Mouse (Mus musculus) layer of hippocampus, adult 8-10 months (tissue): ENCODE measurements at regions not wholly inside any gene's neighbourhood (a gene's known extent, or its start where the extent isn't known, plus 50 kb on each side); places are given as distances from the start of the nearest gene placed in this dataset.
A peak's percentile ranks its signal among the peaks of the same experiment; 100 is the strongest.

ENCODE experiments used
- DNase-seq, 2 experiments: peaks; one replicate each; pipeline ENCODE4 v3.0.0; 2022; ENCODE audit warnings: low spot score in 2 of 2

- DNase-seq: no peak
These were observed 80.9 kb downstream of the Tmem212 start for GRCm38 (mm10) chr3:27815201-27815695.

GRCm38 (mm10) chr3:27804271-27804670 lies 91.9 kb downstream of the Tmem212 start:
- DNase-seq: no peak

GRCm38 (mm10) chr3:27791633-27791951 lies 80.5 kb upstream of the Fndc3b start:
- no peak for DNase-seq

GRCm38 (mm10) chr3:27790932-27791632 lies 80.0 kb upstream of the Fndc3b start:
- DNase-seq: no peak

GRCm38 (mm10) chr3:27783926-27784325 lies 72.8 kb upstream of the Fndc3b start:
- no peak for DNase-seq

- no peak for DNase-seq
These were observed 72.4 kb upstream of the Fndc3b start for GRCm38 (mm10) chr3:27783476-27783875.

- DNase-seq: peak in 1 of 2 experiments; percentile 9
These were observed 71.1 kb upstream of the Fndc3b start for GRCm38 (mm10) chr3:27782056-27782765.

- DNase-seq: no peak
These were observed 68.8 kb upstream of the Fndc3b start for GRCm38 (mm10) chr3:27779892-27780291.

GRCm38 (mm10) chr3:27777751-27778150 lies 66.6 kb upstream of the Fndc3b start:
- no peak for DNase-seq

- DNase-seq: no peak
These were observed 62.1 kb upstream of the Fndc3b start for GRCm38 (mm10) chr3:27773176-27773575.

GRCm38 (mm10) chr3:27769438-27769837 lies 58.3 kb upstream of the Fndc3b start:
- DNase-seq: no peak

- no peak for DNase-seq
These were observed 56.1 kb upstream of the Fndc3b start for GRCm38 (mm10) chr3:27767188-27767587.

GRCm38 (mm10) chr3:27766421-27766820 lies 55.3 kb upstream of the Fndc3b start:
- DNase-seq: no peak

- DNase-seq: no peak
These were observed 54.8 kb upstream of the Fndc3b start for GRCm38 (mm10) chr3:27765929-27766328.

- no peak for DNase-seq
These were observed 53.4 kb upstream of the Fndc3b start for GRCm38 (mm10) chr3:27764556-27764955.

- no peak for DNase-seq
These were observed 49.9 kb upstream of the Fndc3b start for GRCm38 (mm10) chr3:27761031-27761430.
